Mouse (Mus musculus): ENCODE measurements around the gene Wdr82. TPM values are rescaled to one million over a fixed set of nuclear protein-coding genes. Genes with fewer than 3 reads are reported as not detected.

The Wdr82 gene
- total RNA-seq, 1 experiment, result 95.8 TPM

DNA sequence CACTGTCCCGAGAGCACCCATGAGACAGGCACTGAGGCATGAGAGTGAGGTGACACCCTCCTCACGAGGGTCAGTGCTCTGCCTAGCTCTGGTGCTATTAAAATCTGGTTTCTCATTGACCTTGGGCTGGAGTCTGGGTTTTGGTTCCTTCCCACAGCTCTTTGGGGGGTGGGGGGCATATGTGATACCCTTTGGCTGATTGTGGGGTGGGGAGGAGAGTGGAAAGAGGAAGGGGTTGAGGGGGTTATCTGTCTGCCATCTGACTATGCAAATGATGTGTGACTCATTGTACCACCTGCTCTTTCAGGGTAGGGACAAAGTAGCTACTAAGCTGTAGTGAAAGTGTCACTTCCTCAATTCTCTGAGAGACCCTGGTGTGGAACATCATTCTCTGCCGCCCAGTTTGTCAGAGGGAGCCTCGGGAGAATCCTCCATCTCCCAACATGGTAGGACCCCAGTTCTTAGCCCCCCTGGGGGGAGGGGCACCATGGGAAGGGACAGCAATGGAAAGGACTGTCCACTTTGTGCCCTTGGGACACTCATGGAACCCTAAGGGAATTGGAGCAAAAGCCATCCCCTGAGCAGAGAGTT, 51.6 kb downstream of the Wdr82 start, which contains the start of gene Tlr9:
Gene Tlr9 (plus strand): TSS at position 338 of the 591 bp plus-strand sequence.
- H3K27ac ChIP-seq (ENCODE audit: insufficient read depth, low read depth, low read length, poor library complexity, severe bottlenecking), result no peak within 1 kb of the TSS
- H3K4me1 ChIP-seq (ENCODE audit: control insufficient read depth in 2 of 2, insufficient read depth in 2 of 2, low read length in 2 of 2, poor library complexity in 1 of 2), result peaks cover 0 to 2% of the 10 kb centered on the region in 2 experiments; a peak in 1 of 4 replicates
- H3K36me3 ChIP-seq (ENCODE audit: control insufficient read depth, insufficient read depth, low read length, poor library complexity, severe bottlenecking), result no peaks in the 10 kb centered on the region
- no peak within 1 kb of the TSS for H3K9ac ChIP-seq (ENCODE audit: insufficient read depth, low read depth, low read length, poor library complexity, severe bottlenecking)
- in situ Hi-C loops (cut with MboI; ENCODE audit: low sequenced_read_pairs in 2 of 2, unreplicated experiment in 2 of 2), result no loop called here
- no peak within 1 kb of the TSS for H3K4me3 ChIP-seq (ENCODE audit: insufficient read depth in 1 of 2, low read depth in 1 of 2, low read length in 2 of 2, poor library complexity in 1 of 2, severe bottlenecking in 1 of 2)
- H3K9me3 ChIP-seq (ENCODE audit: control insufficient read depth, insufficient read depth, low read depth, low read length), result no peaks in the 10 kb centered on the region
- no peak for DNase-seq (ENCODE audit: low read depth, low spot score)
- TF ChIP-seq ZC3H11A (IDR thresholded peaks at IDR 0.05; ENCODE audit: borderline replicate concordance, low read depth, low read length), result no peak

GRCm38 (mm10) chr9:106222994-106223393, 52.3 kb downstream of the Wdr82 start:
- H3K36me3 ChIP-seq (ENCODE audit: control insufficient read depth, insufficient read depth, low read length, poor library complexity, severe bottlenecking), result no peaks in the 10 kb centered on the region
- H3K9ac ChIP-seq (ENCODE audit: insufficient read depth, low read depth, low read length, poor library complexity, severe bottlenecking), result no peak overlapping the region
- no peak overlapping the region for H3K4me3 ChIP-seq (ENCODE audit: insufficient read depth in 1 of 2, low read depth in 1 of 2, low read length in 2 of 2, poor library complexity in 1 of 2, severe bottlenecking in 1 of 2)
- TF ChIP-seq CHD2 (IDR thresholded peaks at IDR 0.05; ENCODE audit: low read depth, low read length), result no peak
- TF ChIP-seq HCFC1 (IDR thresholded peaks at IDR 0.05; ENCODE audit: borderline replicate concordance, insufficient read depth, low read length), result no peak
- no peak for TF ChIP-seq MAFK (IDR thresholded peaks at IDR 0.05; ENCODE audit: insufficient read depth, low read depth, low read length)
- TF ChIP-seq ZNF384 (IDR thresholded peaks at IDR 0.05; ENCODE audit: low read depth, low read length), result no peak
- TF ChIP-seq ZC3H11A (IDR thresholded peaks at IDR 0.05; ENCODE audit: borderline replicate concordance, low read depth, low read length), result no peak
- H3K27ac ChIP-seq (ENCODE audit: insufficient read depth, low read depth, low read length, poor library complexity, severe bottlenecking), result no peak overlapping the region
- peaks cover 0 to 2% of the 10 kb centered on the region in 2 experiments; a peak in 1 of 4 replicates for H3K4me1 ChIP-seq (ENCODE audit: control insufficient read depth in 2 of 2, insufficient read depth in 2 of 2, low read length in 2 of 2, poor library complexity in 1 of 2)
- DNase-seq (ENCODE audit: low read depth, low spot score), result no peak
- H3K9me3 ChIP-seq (ENCODE audit: control insufficient read depth, insufficient read depth, low read depth, low read length), result no peaks in the 10 kb centered on the region
- in situ Hi-C loops (cut with MboI; ENCODE audit: low sequenced_read_pairs in 2 of 2, unreplicated experiment in 2 of 2), result no loop called here

DNA sequence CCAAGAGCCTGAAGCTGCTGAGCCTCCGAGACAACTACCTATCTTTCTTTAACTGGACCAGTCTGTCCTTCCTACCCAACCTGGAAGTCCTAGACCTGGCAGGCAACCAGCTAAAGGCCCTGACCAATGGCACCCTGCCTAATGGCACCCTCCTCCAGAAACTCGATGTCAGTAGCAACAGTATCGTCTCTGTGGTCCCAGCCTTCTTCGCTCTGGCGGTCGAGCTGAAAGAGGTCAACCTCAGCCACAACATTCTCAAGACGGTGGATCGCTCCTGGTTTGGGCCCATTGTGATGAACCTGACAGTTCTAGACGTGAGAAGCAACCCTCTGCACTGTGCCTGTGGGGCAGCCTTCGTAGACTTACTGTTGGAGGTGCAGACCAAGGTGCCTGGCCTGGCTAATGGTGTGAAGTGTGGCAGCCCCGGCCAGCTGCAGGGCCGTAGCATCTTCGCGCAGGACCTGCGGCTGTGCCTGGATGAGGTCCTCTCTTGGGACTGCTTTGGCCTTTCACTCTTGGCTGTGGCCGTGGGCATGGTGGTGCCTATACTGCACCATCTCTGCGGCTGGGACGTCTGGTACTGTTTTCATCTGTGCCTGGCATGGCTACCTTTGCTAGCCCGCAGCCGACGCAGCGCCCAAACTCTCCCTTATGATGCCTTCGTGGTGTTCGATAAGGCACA, 54.9 kb downstream of the Wdr82 start:
- Histone ChIP-seq H3K4me3 (ENCODE audit: insufficient read depth in 1 of 2, low read depth in 1 of 2, low read length in 2 of 2, poor library complexity in 1 of 2, severe bottlenecking in 1 of 2) (peak overlapping the region; percentile 61 to 71), H3K4me1 (ENCODE audit: control insufficient read depth in 2 of 2, insufficient read depth in 2 of 2, low read length in 2 of 2, poor library complexity in 1 of 2) (peaks cover 0 to 8% of the 10 kb centered on the region in 2 experiments; a peak in 1 of 4 replicates), H3K36me3 (ENCODE audit: control insufficient read depth, insufficient read depth, low read length, poor library complexity, severe bottlenecking) (no peaks in the 10 kb centered on the region), H3K27ac (ENCODE audit: insufficient read depth, low read depth, low read length, poor library complexity, severe bottlenecking) (no peak overlapping the region), H3K9me3 (ENCODE audit: control insufficient read depth, insufficient read depth, low read depth, low read length) (no peaks in the 10 kb centered on the region), H3K9ac (ENCODE audit: insufficient read depth, low read depth, low read length, poor library complexity, severe bottlenecking) (peak overlapping the region; percentile 64; the same call in 1 of the 2 replicates)
- no peak for DNase-seq (ENCODE audit: low read depth, low spot score)
- in situ Hi-C loops (cut with MboI; ENCODE audit: low sequenced_read_pairs in 2 of 2, unreplicated experiment in 2 of 2), result no loop called here
- TF ChIP-seq HCFC1 (IDR thresholded peaks at IDR 0.05; ENCODE audit: borderline replicate concordance, insufficient read depth, low read length) (no peak), CHD2 (IDR thresholded peaks at IDR 0.05; ENCODE audit: low read depth, low read length) (no peak), ZNF384 (IDR thresholded peaks at IDR 0.05; ENCODE audit: low read depth, low read length) (no peak), ZC3H11A (IDR thresholded peaks at IDR 0.05; ENCODE audit: borderline replicate concordance, low read depth, low read length) (no peak), MAFK (IDR thresholded peaks at IDR 0.05; ENCODE audit: insufficient read depth, low read depth, low read length) (no peak)

GRCm38 (mm10) chr9:106226151-106226682, 55.5 kb downstream of the Wdr82 start:
- peaks cover 0 to 8% of the 10 kb centered on the region in 2 experiments; a peak in 1 of 4 replicates for H3K4me1 ChIP-seq (ENCODE audit: control insufficient read depth in 2 of 2, insufficient read depth in 2 of 2, low read length in 2 of 2, poor library complexity in 1 of 2)
- no peaks in the 10 kb centered on the region for H3K9me3 ChIP-seq (ENCODE audit: control insufficient read depth, insufficient read depth, low read depth, low read length)
- H3K9ac ChIP-seq (ENCODE audit: insufficient read depth, low read depth, low read length, poor library complexity, severe bottlenecking), result peak overlapping the region; percentile 64
- in situ Hi-C loops (cut with MboI; ENCODE audit: low sequenced_read_pairs in 2 of 2, unreplicated experiment in 2 of 2), result no loop called here
- no peaks in the 10 kb centered on the region for H3K36me3 ChIP-seq (ENCODE audit: control insufficient read depth, insufficient read depth, low read length, poor library complexity, severe bottlenecking)
- DNase-seq (ENCODE audit: low read depth, low spot score), result no peak
- peak overlapping the region; percentile 61 to 71 for H3K4me3 ChIP-seq (ENCODE audit: insufficient read depth in 1 of 2, low read depth in 1 of 2, low read length in 2 of 2, poor library complexity in 1 of 2, severe bottlenecking in 1 of 2)
- no peak overlapping the region for H3K27ac ChIP-seq (ENCODE audit: insufficient read depth, low read depth, low read length, poor library complexity, severe bottlenecking)
- TF ChIP-seq CHD2 (IDR thresholded peaks at IDR 0.05; ENCODE audit: low read depth, low read length) (no peak), MAFK (IDR thresholded peaks at IDR 0.05; ENCODE audit: insufficient read depth, low read depth, low read length) (0 out of 2 replicates have a peak, but pooled peaks have one; percentile 9)

All from ES-E14 (cell line).